Mouse (Mus musculus) spleen, adult 2 months (tissue): ENCODE measurements around the gene Serinc5.

ENCODE experiments used
- CTCF ChIP-seq: fragments of 200-500 bp; IDR thresholded peaks from 2 replicates; pipeline ENCODE4 v1.5.1; 2011; ENCODE audit warnings: mild to moderate bottlenecking, inconsistent platforms; ENCODE audit not compliant: insufficient read depth, insufficient read length, insufficient replicate concordance; ENCODE audit errors: extremely low read depth
- POLR2A ChIP-seq: fragments of 200-500 bp; IDR thresholded peaks from 2 replicates; pipeline ENCODE4 v1.6.1; 2011; ENCODE audit warnings: low read depth, low read length, inconsistent platforms

- TF ChIP-seq CTCF (no peak), POLR2A (no peak)
These were observed 94.2 kb downstream of the Serinc5 start for GRCm38 (mm10) chr13:92705016-92705535.
